Mouse (Mus musculus) CD4-positive, CD25-positive, alpha-beta regulatory T cell, adult 2 months (primary cell): Measurements from ENCODE around the gene Tmem59.
A peak's percentile ranks its signal among the peaks of the same experiment; 100 is the strongest.

Experiments used
- DNase-seq: peaks from one replicate; pipeline ENCODE4 v3.0.0-alpha.2; 2012; ENCODE audit warnings: low read depth, low spot score

The Tmem59 gene

DNA sequence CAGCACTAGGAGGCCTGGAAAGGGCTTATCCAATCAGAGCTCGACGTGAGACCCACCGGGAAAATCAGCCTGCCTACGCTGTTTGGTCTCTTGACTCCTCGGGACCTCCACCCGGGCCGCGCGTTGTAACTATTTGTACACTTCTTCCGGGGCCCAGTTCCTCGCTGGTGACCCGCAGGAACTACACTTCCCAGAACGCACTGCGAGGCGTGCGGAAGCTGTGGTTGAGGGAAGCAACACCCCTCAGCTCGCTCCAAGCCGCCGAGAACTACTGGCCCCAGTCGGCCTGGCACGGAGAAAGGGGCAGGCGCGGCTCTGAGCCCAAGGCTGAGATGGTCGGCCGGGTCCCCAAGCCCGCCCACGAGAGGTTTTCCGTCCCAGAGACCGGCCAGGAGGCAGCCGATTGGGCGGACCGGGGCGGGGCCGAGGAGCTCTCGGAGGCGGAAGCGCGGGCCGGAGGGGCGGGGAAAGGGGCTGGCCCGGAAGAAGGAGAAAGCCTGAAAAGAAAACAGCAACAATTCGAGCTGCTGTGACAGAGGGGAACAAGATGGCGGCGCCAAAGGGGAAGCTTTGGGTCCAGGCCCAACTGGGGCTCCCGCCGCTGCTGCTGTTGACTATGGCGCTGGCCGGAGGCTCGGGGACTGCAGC lies at the start of gene Tmem59:
Gene Tmem59 (plus strand): TSS at position 218 of the 648 bp plus-strand sequence.
- peak; percentile 97 for DNase-seq

DNA sequence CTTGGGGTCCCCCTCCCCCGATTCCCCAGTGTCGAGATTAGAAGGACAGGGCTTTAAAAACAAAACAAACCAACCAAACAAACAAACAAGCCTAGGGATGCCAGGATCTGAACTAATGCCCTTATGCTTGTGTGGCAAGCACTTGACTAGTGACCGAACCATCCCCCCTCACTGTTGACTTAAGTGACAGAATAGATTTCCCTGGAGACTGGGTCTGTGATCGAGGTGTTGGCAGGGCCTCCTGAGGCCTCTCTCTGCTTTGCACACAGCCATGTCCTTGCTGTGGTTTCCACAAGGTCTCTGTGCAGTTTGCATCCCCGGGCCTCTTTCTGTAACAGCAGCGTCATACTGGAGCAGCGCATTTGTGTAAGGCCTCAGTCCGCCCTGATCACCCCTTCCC lies 48.8 kb upstream of the Tmem59 start:
- DNase-seq: no peak

DNA sequence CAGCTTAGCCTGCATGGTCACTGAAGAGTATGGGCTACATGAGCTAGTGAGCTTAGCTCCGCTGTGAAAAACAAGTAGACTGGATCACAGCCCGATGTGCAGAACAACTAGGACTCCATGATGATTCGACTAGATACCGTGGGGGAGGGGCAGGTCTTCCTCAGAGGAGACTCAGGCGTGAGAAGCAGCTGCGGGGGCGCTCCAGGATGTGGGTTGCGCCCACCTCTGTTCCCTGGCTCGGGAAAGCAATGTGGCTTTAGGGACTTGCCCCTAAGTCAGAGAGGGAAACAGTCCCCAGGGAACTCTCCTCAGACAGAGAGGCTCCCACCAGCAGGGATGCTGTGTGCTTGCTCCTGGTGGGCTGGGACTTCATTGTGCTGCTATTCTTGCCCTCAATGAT lies 47.7 kb upstream of the Tmem59 start:
- DNase-seq: peak; percentile 15

DNA sequence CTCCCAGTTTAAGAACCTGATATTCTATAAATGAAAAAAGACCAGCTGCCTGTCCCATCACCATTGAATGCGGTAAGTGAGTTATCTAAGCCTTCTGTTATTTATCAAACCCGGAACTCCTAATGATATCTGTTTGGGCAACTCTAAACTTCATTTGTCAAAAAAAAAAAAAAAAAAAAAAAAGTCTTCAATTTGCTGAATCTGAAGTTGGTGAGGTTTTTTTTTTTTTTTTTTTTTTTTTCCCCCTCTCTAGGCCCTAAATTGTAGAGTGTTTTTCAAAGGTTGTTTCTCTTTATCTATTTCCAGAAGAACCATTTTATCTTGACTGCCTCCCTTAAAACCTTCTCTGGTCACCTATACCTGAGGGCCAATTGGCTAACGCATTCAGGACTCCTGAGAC lies 43.3 kb upstream of the Tmem59 start:
- DNase-seq: no peak

DNA sequence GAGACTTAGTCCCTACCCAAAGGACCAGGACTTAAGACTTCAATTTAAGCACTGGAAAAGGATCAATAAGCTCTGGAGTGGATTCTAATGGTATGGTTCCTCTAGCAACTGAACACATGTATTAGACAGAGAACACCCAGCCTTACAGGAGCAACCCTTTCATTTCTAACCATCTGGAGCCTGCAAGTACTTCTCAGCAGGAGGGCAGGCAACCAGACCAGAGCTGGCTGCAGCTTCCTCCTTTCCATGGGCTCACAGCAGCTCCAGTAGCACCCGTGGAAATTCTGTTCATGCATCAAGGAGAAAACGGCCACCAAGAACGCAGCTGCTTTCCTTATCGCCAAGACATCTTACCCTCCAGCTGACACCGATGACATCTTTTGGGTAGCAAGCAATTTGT lies 42.5 kb upstream of the Tmem59 start:
- no peak for DNase-seq

DNA sequence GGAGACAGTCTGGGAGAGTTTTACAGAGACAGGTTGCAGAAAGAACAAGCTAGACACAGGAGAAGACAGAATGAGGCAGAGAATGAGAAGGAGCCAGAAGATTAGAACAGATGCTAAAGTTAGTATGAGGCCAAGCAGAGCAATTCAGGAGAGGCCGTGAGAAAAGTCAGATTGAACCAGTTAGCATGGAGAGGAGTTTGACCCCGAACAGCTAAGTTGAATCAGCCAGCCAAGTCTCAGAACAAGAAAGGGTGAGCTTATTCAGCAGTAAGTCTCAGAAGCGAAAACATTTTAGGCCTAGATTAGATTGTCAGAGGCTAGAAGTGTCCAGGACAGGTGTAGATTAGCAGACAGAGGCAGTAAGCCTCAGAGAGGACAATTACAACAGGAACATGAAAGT lies 41.7 kb upstream of the Tmem59 start:
- DNase-seq: no peak

DNA sequence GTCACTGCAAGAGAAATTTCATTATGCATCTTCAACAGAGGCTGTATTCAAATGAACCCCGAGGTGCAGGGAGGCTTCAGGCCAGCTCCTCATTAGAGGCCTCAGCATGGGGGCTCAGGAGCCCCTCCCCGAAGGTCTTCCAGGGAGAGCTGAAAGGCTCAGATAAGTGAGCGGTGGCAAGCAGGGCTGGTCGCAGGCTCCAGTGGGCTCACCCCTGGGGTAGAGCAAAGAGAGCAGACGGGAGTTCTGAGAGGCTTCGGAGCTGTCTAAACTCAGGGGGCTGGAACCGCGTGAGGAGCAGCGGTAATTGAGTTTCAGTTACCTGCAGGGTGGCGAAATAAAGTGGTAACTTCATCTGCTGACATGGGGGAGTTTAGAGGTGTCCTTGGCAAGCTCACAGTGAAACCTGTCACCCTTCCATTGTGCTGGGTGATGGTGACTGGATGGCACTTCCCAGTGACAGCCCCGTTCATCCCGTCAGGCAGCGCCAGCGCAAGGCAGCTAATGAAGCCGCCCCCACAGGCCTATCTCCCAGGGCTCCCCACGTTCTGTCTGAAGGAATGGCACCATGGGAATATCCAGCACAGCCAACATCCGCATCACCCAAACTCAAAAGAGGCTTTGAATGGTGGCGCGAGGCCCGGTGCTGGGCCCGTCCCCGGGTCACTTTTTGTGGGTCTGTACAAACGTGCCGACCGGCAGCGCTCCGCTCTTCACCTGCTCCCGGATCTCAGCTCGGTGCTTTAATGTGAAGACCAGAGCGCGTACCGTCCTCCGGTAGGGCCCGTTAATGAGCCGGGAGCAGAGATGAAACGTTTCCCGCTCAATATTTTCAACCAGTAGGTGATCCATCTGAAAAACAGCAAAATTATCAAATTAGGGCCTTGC lies 39.0 kb upstream of the Tmem59 start:
- DNase-seq: no peak

DNA sequence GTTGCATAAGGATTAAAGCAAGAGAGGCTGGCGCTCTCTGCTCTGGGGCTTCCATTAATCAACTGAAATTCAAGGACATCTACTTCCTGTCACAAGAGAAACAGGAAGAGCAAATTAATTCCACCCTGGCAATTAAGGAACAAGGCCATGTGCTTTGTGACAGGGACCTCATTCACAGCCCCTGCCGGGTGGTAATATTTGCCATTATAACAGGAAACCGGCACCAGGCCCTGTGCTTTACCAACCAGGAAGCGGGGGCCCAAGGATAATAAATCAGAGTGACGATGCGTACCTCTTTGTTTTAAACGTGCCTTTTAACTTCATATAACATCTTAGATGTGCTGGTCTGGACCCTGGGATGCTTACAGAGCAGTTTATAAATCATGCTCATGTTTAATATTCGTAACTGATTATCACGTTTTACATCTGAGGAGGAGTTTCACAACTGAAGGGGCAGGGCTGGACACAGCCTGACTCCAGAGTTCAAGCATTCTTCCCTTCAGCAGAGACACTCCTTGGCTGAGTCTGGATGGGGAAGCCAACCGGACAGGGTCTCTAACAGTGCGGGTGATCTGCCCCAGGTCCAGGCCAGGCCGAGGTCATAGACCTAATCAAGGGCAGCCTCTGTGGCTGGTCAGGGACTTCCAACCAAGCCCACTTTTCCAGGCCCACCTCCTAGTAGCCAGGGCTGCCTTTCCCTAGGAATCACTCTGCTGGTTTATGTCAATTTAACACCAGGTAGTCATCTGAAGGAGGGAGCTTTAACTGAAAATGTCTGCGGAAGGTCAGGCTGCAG lies 38.2 kb upstream of the Tmem59 start:
- no peak for DNase-seq

DNA sequence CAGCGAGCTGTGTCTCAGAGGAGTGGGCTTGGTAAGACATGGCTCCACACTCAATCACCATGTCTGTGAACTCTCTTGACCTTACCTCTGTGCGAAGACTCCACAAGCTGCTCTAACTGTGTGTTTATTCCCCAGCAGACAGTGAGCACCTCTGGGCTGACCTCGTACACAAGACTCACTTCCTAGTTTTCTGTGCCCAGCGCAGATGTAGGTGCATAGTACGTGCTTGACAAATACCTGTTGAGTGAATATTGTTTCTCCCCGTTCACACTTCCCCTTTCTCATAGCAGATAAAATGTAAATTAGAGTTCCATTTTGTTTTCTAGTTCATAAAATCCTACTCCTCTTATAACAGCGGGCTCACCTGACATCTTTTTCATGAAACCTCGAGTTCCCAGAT lies 34.7 kb upstream of the Tmem59 start:
- DNase-seq: no peak

DNA sequence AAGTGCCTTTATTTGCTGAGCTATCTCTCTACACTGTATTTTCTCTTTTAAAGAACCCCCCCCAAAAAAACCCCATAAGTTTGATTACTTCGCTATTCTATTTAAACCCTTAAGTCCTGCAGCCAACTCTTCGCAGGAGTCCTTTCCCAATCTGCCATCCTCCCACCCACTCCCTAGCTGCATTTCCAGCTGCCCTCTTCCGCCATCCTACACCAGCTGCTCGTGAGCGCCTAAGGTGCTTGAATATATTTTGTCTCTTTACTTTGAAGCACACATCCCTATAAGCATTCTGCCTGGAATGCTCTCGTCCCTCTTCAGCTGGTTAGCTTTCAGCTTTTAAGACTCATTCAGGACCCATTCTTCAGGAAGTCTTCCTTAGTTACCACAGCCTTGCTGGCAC lies 27.2 kb upstream of the Tmem59 start:
- no peak for DNase-seq

DNA sequence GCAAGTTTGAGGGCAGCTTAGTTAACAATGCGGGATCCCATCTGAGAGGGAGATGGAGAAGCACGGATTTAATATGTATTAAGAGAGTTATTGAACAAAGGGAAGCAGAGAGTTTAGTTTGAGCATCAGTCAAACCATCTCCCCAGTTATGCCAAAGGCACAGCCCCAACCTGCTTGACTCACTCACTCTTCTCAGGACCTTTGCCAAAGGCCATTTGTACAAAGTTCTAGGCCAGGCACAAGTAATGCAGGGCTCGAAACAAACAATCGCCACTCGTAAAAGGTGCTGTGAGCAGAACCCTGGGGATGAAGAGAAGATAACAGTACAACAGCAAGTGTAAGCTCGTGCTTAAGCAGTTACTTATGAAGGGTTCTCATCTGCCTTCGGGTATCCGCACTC lies 25.6 kb upstream of the Tmem59 start:
- no peak for DNase-seq

DNA sequence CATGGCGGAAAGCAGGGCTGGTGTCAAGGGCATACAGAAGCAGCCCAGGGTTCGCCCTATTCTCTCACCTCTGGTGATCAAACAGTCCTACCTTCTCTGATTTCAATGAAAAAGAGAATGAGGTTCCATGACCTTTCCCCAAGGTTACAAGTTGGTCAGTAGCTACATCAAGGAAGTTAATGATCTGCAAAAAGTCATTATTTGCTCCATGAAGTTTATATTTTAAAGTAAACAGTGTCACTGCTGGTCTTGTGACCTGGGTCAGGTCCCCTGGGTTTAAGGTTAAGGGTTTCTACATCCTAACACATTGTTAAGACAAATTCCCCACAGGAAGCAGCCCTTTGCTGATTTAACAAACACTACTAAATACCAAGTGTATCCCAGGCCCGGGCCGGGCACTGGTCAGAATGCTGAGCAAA lies 21.2 kb upstream of the Tmem59 start:
- no peak for DNase-seq

DNA sequence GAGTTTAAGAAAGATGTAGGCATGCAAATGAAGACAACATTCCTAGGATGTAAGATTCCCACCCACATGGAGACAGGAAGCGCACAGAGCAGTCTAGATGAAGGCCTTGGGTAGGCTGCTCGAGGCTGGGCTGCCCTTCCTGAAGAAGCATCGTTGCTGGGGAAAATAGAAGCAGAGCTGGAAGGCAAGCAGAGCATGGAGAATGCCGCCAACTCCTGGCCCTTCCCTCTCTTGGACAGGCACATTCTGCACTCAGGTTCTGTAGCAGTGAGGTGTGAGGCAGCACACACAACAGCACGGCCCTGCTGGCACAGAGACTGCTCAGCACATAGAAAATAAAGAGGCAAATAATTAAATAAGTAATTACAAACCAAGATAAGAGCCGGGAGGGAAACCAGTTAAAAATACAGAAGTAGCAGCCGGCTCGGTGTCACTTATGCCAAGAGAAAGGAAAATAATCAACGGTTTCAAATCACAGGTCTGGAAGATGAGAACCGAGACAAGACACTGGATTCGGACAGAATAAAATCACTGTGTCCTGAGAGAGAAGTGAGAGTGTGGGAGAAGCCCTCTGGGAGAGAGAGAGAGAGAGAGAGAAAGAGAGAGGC lies 18.9 kb upstream of the Tmem59 start:
- no peak for DNase-seq

DNA sequence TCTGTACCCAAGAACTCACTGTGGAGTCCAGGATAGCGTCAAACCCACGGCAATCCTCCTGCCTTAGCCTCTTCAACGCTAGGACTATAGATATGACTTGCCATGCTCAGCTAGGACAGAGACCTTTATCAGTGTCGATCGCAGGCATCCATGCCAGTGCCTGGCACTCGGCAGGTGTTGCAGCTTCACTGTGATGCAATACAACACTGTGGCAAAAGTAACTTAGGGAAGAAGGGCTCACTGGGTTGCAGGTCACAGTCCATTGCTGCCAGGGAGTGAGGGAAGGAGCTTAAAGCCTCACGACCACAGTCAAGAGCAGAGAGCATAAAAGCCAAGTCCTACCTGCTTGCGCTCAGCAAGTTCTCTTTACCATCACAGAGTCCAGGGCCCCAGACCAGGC lies 18.0 kb upstream of the Tmem59 start:
- DNase-seq: no peak

DNA sequence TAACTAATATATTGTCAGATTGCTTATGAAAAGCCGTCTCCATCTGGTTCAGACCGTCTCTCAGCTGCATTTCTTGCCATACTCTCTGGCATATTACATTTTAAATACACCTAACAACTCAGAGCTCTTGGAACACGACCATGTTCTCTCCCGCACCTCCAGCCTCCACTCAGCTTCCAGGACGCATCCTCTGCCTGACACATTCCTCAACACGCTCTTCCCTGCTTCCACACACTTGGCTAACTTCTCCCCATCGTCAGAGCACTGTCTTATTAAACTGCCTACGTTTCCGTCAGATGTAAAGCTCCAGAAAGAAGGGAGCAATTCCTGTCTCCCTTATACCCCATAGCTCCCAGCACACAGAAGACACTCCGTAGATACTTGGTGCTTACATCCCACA lies 14.9 kb upstream of the Tmem59 start:
- no peak for DNase-seq

DNA sequence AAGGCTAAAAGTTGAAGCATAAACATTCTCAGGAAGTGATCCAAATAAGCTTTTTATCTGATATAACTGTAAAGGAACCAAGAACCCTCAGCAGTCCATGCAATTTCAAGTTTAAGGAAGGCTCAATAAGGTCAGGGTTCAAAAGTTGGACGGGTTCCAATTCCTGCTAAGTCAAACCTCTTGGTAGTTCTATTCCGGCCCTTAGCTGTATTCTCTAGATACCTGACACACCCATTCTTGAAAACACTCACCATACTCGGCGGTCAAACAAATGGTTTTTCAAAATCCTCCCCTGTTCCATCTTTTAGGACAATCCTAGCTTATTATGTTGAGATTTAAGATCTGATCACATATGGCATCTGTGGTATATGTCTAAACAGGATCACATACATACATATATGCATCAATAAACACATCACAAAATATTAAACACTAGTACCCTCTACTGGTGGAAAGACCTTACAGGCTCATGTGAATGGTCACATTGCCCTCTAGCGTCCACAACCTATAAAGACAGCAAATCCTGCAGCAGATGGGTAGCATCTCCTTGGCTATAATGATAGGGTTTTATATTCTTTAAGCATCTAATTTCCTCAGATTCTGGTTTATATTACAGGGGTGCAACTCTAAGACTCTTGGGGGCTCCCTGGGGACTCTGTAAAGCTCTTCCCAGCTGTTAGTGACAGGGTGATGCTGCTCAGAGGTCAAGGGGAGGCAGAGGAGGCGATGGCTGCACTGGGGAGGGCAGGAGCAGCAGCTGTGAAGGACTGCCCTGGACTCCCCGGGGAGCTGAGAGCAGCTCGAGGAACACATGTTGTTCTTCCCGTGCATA lies 14.2 kb upstream of the Tmem59 start:
- peak; percentile 90 for DNase-seq

DNA sequence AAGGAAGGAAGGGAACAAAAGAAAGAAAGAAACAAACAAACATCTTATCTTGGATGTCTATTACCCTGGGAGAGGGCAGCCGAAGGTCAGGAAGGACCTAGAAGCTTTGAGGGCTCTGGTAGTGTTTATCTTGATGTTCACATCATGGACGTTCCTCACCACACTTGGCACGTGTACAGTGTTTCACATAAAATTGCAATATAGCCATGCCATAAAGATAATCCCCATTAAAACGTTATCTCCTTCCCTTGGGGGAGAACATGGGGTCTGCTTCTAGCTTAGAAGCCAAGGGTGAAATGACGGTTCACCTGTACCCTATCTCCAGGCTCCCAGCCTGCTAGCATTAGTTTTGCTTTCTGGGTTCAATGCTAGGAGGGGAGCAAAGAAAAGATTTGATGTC lies 11.5 kb upstream of the Tmem59 start:
- DNase-seq: no peak

DNA sequence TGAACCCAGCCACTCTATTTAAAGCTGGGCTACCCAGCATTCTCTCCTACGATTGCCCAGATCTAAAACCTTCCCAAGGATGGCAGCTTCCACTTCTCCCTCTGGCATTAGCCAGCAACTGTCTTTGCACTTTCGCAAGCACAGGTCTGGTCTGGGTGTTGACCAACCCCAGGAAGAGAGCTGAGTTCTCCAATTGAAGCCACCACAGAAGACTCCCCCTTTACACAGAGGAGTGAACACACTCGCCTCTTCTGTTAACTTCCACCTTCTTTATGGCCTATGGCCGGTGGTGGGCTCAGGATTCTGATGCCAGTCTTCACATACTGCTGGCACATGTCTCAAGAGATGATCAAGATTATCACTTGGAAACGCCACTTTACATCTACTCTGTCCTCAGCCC lies 10.4 kb upstream of the Tmem59 start:
- no peak for DNase-seq

DNA sequence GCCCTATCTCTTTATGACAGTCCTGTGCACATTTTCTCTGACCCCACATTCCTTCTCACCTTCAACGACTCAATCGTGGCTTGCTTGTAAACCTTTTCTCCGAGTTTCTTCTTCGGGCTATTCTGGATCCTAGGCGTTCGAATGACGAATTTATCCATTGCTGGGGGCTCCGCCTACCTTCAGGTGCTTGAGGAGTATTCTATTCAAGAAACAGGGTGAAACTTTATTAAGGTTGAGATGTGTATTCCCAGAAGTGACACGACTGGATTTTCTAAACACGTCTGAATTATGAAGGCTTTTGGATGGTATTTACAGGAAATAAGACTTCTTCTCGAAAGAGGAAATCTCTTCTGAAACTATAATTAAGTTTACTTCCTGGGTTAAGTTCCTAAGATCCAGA lies 693 bp upstream of the Tmem59 start:
- no peak for DNase-seq

DNA sequence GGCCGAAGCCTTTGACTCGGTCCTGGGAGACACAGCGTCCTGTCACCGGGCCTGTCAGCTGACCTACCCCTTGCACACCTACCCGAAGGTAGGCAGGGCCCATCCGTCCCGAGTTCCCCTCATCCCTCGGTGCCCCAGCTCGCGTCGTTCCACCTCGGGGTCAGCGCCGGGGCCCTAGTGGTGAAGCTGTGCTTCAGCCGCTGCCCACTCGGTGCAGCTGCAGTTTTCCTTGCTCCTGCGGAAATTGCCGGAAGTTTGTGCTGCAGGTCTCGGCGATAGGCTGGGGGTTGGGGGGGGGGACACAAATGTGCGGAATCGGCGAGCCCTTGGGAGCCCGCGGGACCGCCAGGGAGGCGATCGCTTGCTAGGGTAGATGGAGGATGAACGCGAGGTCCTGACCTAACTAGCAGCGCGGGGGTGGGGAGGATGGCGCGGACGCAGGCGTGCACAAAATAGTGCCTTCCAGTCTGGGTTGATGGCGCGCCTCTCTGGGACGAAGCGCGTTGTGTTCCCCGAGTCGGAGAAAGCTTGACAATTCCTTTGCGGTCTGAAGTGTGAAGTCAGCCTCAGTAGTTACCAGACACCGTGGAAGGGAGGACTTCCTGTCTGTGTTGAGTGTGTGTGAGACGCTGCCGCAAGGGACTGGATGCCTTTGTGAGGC lies 761 bp downstream of the Tmem59 start, which contains the start of gene Tceanc2:
Gene Tceanc2 (minus strand): TSS at position 287 of the 661 bp plus-strand sequence.
- peak; percentile 85 for DNase-seq
